Mouse (Mus musculus): ENCODE results near the gene Spryd3. TPM values are rescaled to one million over a fixed set of nuclear protein-coding genes. Genes with fewer than 3 reads are reported as not detected.
A peak's percentile ranks its signal among the peaks of the same experiment; 100 is the strongest.
"Not testable (repeated sequence)": the region's sequence is repeated elsewhere in the genome, so short reads cannot be mapped to it uniquely, and the experiment has no call there.

Gene Spryd3
- polyA plus RNA-seq, 1 experiment from 2014 or later, result 35.4 TPM

GRCm38 (mm10) chr15:102091688-102092087 lies 44.3 kb downstream of the Spryd3 start:
- 74% methylated on average over 1 of the region's 1 CpGs for WGBS
- no peak overlapping the region for H3K27ac ChIP-seq
- H3K4me2 ChIP-seq, result no peak overlapping the region
- H3K9me3 ChIP-seq, result no peaks in the 10 kb centered on the region
- no peaks in the 10 kb centered on the region for H3K27me3 ChIP-seq
- H3K4me3 ChIP-seq, result no peak overlapping the region
- peaks cover 100% of the 10 kb centered on the region for H3K36me3 ChIP-seq
- ATAC-seq (ENCODE audit: insufficient number of reproducible peaks, low FRiP score, low TSS enrichment, low read depth), result no peak
- no peaks in the 10 kb centered on the region for H3K4me1 ChIP-seq
- no peak overlapping the region for H3K9ac ChIP-seq

- Histone ChIP-seq H3K4me2 (no peak overlapping the region), H3K4me1 (no peaks in the 10 kb centered on the region), H3K4me3 (no peak overlapping the region), H3K27me3 (no peaks in the 10 kb centered on the region), H3K9ac (no peak overlapping the region), H3K36me3 (peaks cover 98% of the 10 kb centered on the region), H3K9me3 (no peaks in the 10 kb centered on the region), H3K27ac (no peak overlapping the region)
- ATAC-seq (ENCODE audit: insufficient number of reproducible peaks, low FRiP score, low TSS enrichment, low read depth), result no peak
- 77% methylated on average over 12 of the region's 12 CpGs for WGBS
These were observed 44.9 kb downstream of the Spryd3 start for GRCm38 (mm10) chr15:102091063-102091679.

- H3K9ac ChIP-seq, result no peak overlapping the region
- H3K27me3 ChIP-seq, result no peaks in the 10 kb centered on the region
- ATAC-seq (ENCODE audit: insufficient number of reproducible peaks, low FRiP score, low TSS enrichment, low read depth), result 0 out of 2 replicates have a peak, but pooled peaks have one; percentile 52
- no peaks in the 10 kb centered on the region for H3K4me1 ChIP-seq
- H3K4me3 ChIP-seq, result no peak overlapping the region
- 69% methylated on average over 12 of the region's 12 CpGs for WGBS
- no peaks in the 10 kb centered on the region for H3K9me3 ChIP-seq
- peaks cover 98% of the 10 kb centered on the region for H3K36me3 ChIP-seq
- no peak overlapping the region for H3K4me2 ChIP-seq
- H3K27ac ChIP-seq, result no peak overlapping the region
These were observed 46.0 kb downstream of the Spryd3 start for GRCm38 (mm10) chr15:102089914-102090585.

GRCm38 (mm10) chr15:102083028-102083427 lies 53.0 kb downstream of the Spryd3 start:
- no peak overlapping the region for H3K4me3 ChIP-seq
- 85% methylated on average over 4 of the region's 4 CpGs for WGBS
- no peak for ATAC-seq (ENCODE audit: insufficient number of reproducible peaks, low FRiP score, low TSS enrichment, low read depth)
- H3K36me3 ChIP-seq, result peaks cover 69% of the 10 kb centered on the region
- no peaks in the 10 kb centered on the region for H3K27me3 ChIP-seq
- H3K9ac ChIP-seq, result no peak overlapping the region
- no peaks in the 10 kb centered on the region for H3K9me3 ChIP-seq
- no peak overlapping the region for H3K4me2 ChIP-seq
- H3K4me1 ChIP-seq, result peaks cover 5% of the 10 kb centered on the region; the same call in 1 of the 2 replicates
- H3K27ac ChIP-seq, result no peak overlapping the region

- H3K9me3 ChIP-seq, result no peaks in the 10 kb centered on the region
- H3K36me3 ChIP-seq, result peaks cover 60% of the 10 kb centered on the region
- ATAC-seq (ENCODE audit: insufficient number of reproducible peaks, low FRiP score, low TSS enrichment, low read depth), result no peak
- no peak overlapping the region for H3K4me2 ChIP-seq
- peaks cover 5% of the 10 kb centered on the region; the same call in 1 of the 2 replicates for H3K4me1 ChIP-seq
- 86% methylated on average over 4 of the region's 4 CpGs for WGBS
- no peak overlapping the region for H3K9ac ChIP-seq
- H3K27ac ChIP-seq, result no peak overlapping the region
- H3K4me3 ChIP-seq, result no peak overlapping the region
- H3K27me3 ChIP-seq, result no peaks in the 10 kb centered on the region
These were observed 53.9 kb downstream of the Spryd3 start for GRCm38 (mm10) chr15:102082148-102082547.

- Histone ChIP-seq H3K9ac (no peak overlapping the region), H3K36me3 (peaks cover 45% of the 10 kb centered on the region)
These were observed 55.6 kb downstream of the Spryd3 start for GRCm38 (mm10) chr15:102080429-102080828.

DNA sequence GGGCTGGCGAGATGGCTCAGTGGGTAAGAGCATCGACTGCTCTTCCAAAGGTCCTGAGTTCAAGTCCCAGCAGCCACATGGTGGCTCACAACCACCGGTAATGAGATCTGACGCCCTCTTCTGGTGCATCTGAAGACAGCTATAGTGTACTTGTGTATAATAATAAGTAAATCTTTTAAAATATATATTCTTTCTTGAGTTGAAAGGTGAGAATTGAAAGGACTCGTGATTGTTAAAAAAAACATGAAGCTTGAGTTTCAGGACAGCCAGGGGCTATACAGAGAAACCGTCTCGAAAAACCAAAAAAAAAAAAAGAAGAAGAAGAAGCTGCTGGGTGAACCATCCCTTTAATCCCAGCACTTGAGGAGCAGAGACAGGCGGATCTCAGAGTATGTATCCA lies 56.1 kb downstream of the Spryd3 start:
- not testable (repeated sequence) for H3K9ac ChIP-seq; ATAC-seq (ENCODE audit: insufficient number of reproducible peaks, low FRiP score, low TSS enrichment, low read depth); H3K27me3 ChIP-seq; H3K27ac ChIP-seq; H3K4me3 ChIP-seq; H3K9me3 ChIP-seq; H3K4me2 ChIP-seq
- 73% methylated on average over 8 of the region's 8 CpGs for WGBS
- Histone ChIP-seq H3K4me1 (peaks cover 15% of the 10 kb centered on the region), H3K36me3 (peaks cover 41% of the 10 kb centered on the region)

More at GRCm38 (mm10) chr15:102080429-102080828, 55.6 kb downstream of the Spryd3 start:
- no peaks in the 10 kb centered on the region for H3K27me3 ChIP-seq
- 75% methylated on average over 2 of the region's 2 CpGs for WGBS
- peaks cover 10% of the 10 kb centered on the region for H3K4me1 ChIP-seq
- H3K9me3 ChIP-seq, result no peaks in the 10 kb centered on the region
- H3K27ac ChIP-seq, result no peak overlapping the region
- no peak overlapping the region for H3K4me3 ChIP-seq
- ATAC-seq (ENCODE audit: insufficient number of reproducible peaks, low FRiP score, low TSS enrichment, low read depth), result no peak
- no peak overlapping the region for H3K4me2 ChIP-seq

DNA sequence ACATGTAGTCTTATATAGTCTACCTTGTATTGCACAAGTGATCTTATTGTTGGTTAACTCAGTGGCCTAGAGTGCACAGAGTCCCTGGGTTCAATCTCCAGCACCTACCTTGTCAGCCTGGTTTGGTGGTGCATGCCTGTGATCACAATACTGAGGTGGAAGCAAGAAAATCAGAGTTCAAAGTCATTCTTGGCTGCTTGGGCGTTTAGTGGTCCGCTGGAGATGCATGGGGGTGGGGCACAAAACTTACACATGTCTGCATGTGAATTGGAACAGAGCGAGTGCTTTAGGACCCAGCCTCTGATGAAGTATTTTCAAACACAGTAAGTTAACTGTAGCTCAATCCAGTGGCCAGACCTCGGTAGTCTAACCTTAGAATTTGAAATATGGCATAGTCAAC lies 56.8 kb downstream of the Spryd3 start:
- no peak overlapping the region for H3K4me2 ChIP-seq
- WGBS, result 67% methylated on average over 4 of the region's 4 CpGs
- ATAC-seq (ENCODE audit: insufficient number of reproducible peaks, low FRiP score, low TSS enrichment, low read depth), result no peak

GRCm38 (mm10) chr15:102077111-102077677 lies 58.8 kb downstream of the Spryd3 start:
- H3K27ac ChIP-seq, result no peak overlapping the region
- H3K9me3 ChIP-seq, result no peaks in the 10 kb centered on the region
- no peaks in the 10 kb centered on the region for H3K27me3 ChIP-seq
- peaks cover 24% of the 10 kb centered on the region for H3K4me1 ChIP-seq
- WGBS, result 89% methylated on average over 2 of the region's 2 CpGs
- no peak overlapping the region for H3K4me2 ChIP-seq
- no peak for ATAC-seq (ENCODE audit: insufficient number of reproducible peaks, low FRiP score, low TSS enrichment, low read depth)
- no peak overlapping the region for H3K9ac ChIP-seq
- H3K4me3 ChIP-seq, result no peak overlapping the region
- H3K36me3 ChIP-seq, result peaks cover 14% of the 10 kb centered on the region

More for the DNA sequence above, 56.8 kb downstream of the Spryd3 start:
- Histone ChIP-seq H3K27ac (no peak overlapping the region), H3K4me1 (peaks cover 21% of the 10 kb centered on the region), H3K4me3 (no peak overlapping the region), H3K9ac (no peak overlapping the region), H3K9me3 (no peaks in the 10 kb centered on the region), H3K27me3 (no peaks in the 10 kb centered on the region), H3K36me3 (peaks cover 34% of the 10 kb centered on the region)

- ATAC-seq (ENCODE audit: insufficient number of reproducible peaks, low FRiP score, low TSS enrichment, low read depth), result no peak
- 8% methylated on average over 11 of the region's 11 CpGs for WGBS
- peak overlapping the region; percentile 98 for H3K4me3 ChIP-seq
These were observed 61.0 kb downstream of the Spryd3 start for GRCm38 (mm10) chr15:102074876-102075585.

DNA sequence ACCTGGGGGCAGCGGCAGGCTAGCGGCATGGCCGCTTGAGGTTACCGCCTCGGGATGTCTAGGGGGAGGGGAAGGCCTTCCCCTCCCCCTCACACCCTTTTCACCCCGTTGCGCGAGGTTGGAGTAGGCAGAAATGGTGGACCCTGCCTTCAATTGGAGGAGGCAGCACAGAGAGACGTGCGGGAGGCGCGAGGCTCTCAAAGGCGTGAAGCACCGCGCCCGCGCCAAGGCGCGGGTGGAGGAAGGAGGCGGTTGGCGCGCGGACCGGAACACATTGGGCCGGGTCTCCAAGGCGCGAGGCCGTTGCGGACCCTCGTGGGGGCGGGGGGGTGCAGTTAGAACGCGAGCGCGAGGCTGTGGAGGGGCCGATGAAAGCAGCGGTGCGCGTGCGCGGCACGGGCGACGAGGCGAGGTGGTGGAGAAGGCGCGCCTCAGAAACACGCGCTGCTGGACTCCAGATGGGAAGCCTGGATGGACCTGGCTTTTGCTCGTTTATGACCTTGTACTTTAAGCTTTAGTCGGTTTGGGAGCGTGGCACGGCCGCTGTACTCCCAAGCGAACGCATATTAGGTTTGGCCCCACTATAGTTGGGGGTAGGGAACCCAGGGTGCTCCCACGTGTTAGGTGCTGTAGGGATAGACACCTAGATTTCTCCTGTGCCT lies 61.8 kb downstream of the Spryd3 start:
- under 1% methylated on average over 49 of the region's 57 CpGs for WGBS
- H3K27me3 ChIP-seq, result 0 out of 2 replicates have a peak, but pooled peaks cover 2% of the 10 kb centered on the region
- H3K4me3 ChIP-seq, result peak overlapping the region; percentile 98
- ATAC-seq (ENCODE audit: insufficient number of reproducible peaks, low FRiP score, low TSS enrichment, low read depth), result peak; percentile 49
- H3K27ac ChIP-seq, result peak overlapping the region; percentile 97
- H3K9ac ChIP-seq, result peak overlapping the region; percentile 96
- no peaks in the 10 kb centered on the region for H3K9me3 ChIP-seq
- peaks cover 21% of the 10 kb centered on the region for H3K4me1 ChIP-seq
- 0 out of 2 replicates have a peak, but pooled peaks cover 5% of the 10 kb centered on the region for H3K36me3 ChIP-seq
- H3K4me2 ChIP-seq, result peak overlapping the region; percentile 81

More at GRCm38 (mm10) chr15:102074876-102075585, 61.0 kb downstream of the Spryd3 start:
- H3K36me3 ChIP-seq, result 0 out of 2 replicates have a peak, but pooled peaks cover 5% of the 10 kb centered on the region
- H3K27ac ChIP-seq, result peak overlapping the region; percentile 97
- peak overlapping the region; percentile 96 for H3K9ac ChIP-seq
- H3K9me3 ChIP-seq, result no peaks in the 10 kb centered on the region
- no peaks in the 10 kb centered on the region for H3K27me3 ChIP-seq
- H3K4me2 ChIP-seq, result peak overlapping the region; percentile 81
- peaks cover 22% of the 10 kb centered on the region for H3K4me1 ChIP-seq

Data from limb, embryonic 15.5 days (tissue).